Mouse (Mus musculus) kidney, embryonic 16.5 days (tissue): ENCODE results near the gene Tnfrsf1a. TPM values are rescaled to one million over a fixed set of nuclear protein-coding genes. Genes with fewer than 3 reads are reported as not detected.
A peak's percentile ranks its signal among the peaks of the same experiment; 100 is the strongest.

ENCODE experiments used
- ATAC-seq: fragments of 200-750 bp; cut with Nextera tagmentation; 2 replicates; pipeline ENCODE4 v1.8.0; 2017; ENCODE audit warnings: moderate TSS enrichment; ENCODE audit not compliant: low FRiP score, low TSS enrichment
- H3K27ac ChIP-seq: fragments of 300-500 bp; sonication (generic); 2 replicates; pipeline ENCODE4 v1.5.1; 2014; ENCODE audit warnings: low read length
- H3K27me3 ChIP-seq: fragments of 300-500 bp; sonication (generic); 2 replicates; pipeline ENCODE4 v1.6.1; 2014; ENCODE audit warnings: low read length, control low read depth, mixed read lengths; ENCODE audit not compliant: insufficient read depth
- H3K36me3 ChIP-seq: fragments of 300-500 bp; sonication (generic); 2 replicates; pipeline ENCODE4 v1.6.1; 2014; ENCODE audit warnings: low read length, control low read depth, mixed read lengths; ENCODE audit not compliant: insufficient read depth
- H3K4me1 ChIP-seq: fragments of 300-500 bp; sonication (generic); 2 replicates; pipeline ENCODE4 v1.6.1; 2014; ENCODE audit warnings: low read length, control low read depth, mixed read lengths; ENCODE audit not compliant: insufficient read depth
- H3K4me2 ChIP-seq: fragments of 300-500 bp; sonication (generic); replicated peaks from 2 replicates; pipeline ENCODE4 v1.6.1; 2014; ENCODE audit warnings: low read depth, low read length
- H3K4me3 ChIP-seq: fragments of 300-500 bp; sonication (generic); 2 replicates; pipeline ENCODE4 v1.5.1; 2014; ENCODE audit warnings: mild to moderate bottlenecking, low read length
- H3K9ac ChIP-seq: fragments of 300-500 bp; sonication (generic); replicated peaks from 2 replicates; pipeline ENCODE4 v1.6.1; 2014; ENCODE audit warnings: low read length
- H3K9me3 ChIP-seq: fragments of 300-500 bp; sonication (generic); 2 replicates; pipeline ENCODE4 v1.6.1; 2016; ENCODE audit warnings: low read length, control low read depth
- WGBS: fragments of 180-500 bp; shearing (Covaris S2); extraction: QIAGEN DNeasy Blood & Tissue Kit; methylation state at CpG from one replicate; pipeline ENCODE4 v1.1.7; 2014; 5-methylcytosine and 5-hydroxymethylcytosine counted together
- polyA plus RNA-seq: library from polyadenylated mRNA; unstranded; fragments of >200 nt; fragmentation: Nextera tagmentation; extraction: Ambion mirVana; gene quantifications from 2 replicates; pipeline ENCODE4 v1.2.1, GENCODE M21; 2015

Gene Tnfrsf1a
- polyA plus RNA-seq, 1 experiment from 2014 or later: 91.0 TPM

DNA sequence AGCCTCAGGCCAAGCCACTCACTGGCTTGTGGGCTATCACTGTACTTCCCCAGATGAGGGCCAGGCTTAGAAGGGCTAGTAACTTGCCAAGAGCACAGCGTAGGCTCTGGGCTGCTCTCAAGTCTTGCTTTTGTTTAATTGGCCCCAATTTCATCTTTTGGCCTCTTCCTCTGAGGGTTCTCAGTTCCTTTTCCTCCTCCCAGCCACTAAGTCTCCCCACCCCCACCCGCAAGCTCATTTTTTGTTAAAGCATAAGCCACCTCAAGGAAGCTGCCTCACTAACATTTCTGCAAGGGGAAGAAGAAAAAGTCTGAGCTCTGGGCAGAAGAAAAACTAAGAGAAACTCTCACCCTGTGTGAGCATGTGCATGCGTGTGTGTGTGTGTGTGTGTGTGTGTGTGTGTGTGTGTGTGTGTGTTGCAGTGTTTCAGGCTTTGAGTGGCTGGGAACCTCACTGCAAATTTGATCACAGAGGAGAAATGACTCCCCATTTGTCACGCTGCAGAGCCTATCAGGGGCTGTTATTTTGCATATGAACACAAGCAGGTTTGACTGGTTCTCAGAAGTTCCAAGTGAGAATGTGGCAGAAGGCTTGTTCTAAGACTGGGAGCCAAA lies 18.7 kb downstream of the Tnfrsf1a start:
- Histone ChIP-seq H3K36me3 (no peaks in the 10 kb centered on the region), H3K9me3 (no peaks in the 10 kb centered on the region), H3K27me3 (no peaks in the 10 kb centered on the region), H3K4me3 (no peak overlapping the region), H3K9ac (no peak overlapping the region), H3K4me1 (peaks cover 33% of the 10 kb centered on the region), H3K4me2 (no peak overlapping the region), H3K27ac (peak overlapping the region; percentile 64)
- 52% methylated on average over 4 of the region's 4 CpGs for WGBS
- no peak for ATAC-seq

DNA sequence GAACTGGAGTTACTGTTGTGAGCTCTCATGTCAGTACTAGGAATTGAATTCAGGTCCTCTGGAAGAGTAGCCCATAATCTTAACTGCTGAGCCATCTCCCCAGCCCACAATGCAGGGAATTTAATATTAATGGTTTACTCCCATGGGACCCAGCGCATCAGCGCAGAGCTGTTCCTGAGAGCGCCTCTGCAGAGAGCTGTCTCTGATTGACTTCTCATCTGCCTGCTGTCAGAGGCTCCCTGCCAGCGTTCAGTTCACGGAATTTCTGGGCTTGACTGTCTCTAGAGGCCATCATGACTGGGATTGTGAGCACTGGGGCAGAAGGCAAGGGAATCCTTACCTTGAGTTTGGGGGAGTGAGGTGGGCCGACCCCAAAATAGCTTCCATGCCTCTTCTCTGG lies 27.9 kb downstream of the Tnfrsf1a start:
- no peak overlapping the region for H3K4me2 ChIP-seq
- no peak overlapping the region for H3K27ac ChIP-seq
- 65% methylated on average over 6 of the region's 6 CpGs for WGBS
- ATAC-seq: no peak
- H3K9me3 ChIP-seq: no peaks in the 10 kb centered on the region
- H3K27me3 ChIP-seq: peaks cover 28% of the 10 kb centered on the region
- H3K4me1 ChIP-seq: peaks cover 40% of the 10 kb centered on the region
- peak overlapping the region; percentile 33; the same call in 1 of the 2 replicates for H3K9ac ChIP-seq
- no peak overlapping the region for H3K4me3 ChIP-seq
- H3K36me3 ChIP-seq: peaks cover 2% of the 10 kb centered on the region; the same call in 1 of the 2 replicates

DNA sequence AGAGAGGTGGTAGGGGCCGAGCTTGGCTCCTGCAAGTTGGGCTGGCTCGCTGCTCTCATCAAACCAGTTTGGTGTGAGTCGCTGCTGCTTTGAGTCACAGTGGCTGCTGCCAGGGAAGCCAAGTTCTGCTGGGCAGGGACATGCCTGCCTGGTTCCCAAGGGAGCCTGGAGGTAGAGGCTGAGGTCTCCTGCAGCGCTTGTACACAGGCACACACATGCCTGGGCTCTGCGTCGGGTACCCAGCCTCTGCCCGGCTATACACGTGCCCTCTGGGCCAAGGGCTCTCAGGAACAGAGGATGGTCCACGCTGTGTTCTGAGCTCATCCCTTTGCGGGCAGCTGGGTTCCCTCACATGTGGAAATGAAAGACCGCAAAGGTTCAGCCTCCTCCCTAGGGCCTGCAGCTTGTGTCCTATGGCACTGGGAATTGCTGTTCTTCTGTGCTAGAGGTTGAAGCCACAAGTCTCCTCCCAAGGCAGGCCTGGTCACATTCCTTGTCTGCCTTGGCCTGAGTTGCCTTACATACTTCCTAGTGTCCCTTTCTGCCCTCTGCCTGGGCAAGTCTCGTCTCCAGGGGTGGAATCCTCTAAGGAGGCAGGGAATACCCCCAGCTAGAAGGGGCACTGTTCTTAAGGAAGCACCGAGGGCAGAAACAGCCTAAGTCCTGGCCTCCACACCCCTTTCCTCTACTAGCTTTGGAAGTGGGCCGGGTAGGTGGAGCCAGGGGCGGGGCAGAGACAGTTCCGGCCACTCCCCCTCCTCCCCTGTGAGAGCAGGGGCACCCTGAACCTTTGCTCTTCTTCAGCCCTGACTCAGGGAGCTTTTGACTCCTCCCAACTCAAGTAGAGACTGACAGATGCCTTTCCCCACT lies 28.7 kb downstream of the Tnfrsf1a start:
- peak overlapping the region; percentile 58; the same call in 1 of the 2 replicates for H3K27ac ChIP-seq
- 37% methylated on average over 16 of the region's 16 CpGs for WGBS
- no peaks in the 10 kb centered on the region for H3K9me3 ChIP-seq
- H3K27me3 ChIP-seq: peaks cover 35% of the 10 kb centered on the region
- peak overlapping the region; percentile 37 for H3K4me2 ChIP-seq
- H3K4me1 ChIP-seq: peaks cover 40% of the 10 kb centered on the region
- peaks cover 2% of the 10 kb centered on the region; the same call in 1 of the 2 replicates for H3K36me3 ChIP-seq
- peak; percentile 73 for ATAC-seq
- H3K4me3 ChIP-seq: peak overlapping the region; percentile 10; the same call in 1 of the 2 replicates
- peak overlapping the region; percentile 33 for H3K9ac ChIP-seq

DNA sequence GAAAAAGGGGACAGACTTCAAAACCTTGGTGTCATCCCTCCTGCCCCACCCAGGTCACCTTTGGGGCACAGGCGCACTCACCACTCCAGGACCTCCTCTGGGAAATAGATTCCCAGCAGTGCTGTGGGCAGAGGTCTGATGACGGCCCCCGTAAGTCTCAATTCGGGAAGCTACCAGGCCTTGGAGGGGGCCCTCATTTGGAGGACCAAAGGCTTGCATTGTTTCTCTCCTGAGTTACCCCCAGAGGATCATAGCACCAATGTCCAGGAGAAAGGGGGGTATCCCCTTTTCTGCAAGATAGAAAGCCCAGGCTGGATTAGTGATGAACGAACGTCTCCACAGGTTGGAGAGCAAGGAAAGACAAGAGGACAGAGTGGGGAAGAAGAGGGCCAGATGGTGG lies 29.5 kb downstream of the Tnfrsf1a start:
- ATAC-seq: 0 out of 2 replicates have a peak, but pooled peaks have one; percentile 1
- Histone ChIP-seq H3K27me3 (peaks cover 35% of the 10 kb centered on the region), H3K9ac (0 out of 2 replicates have a peak overlapping the region, but pooled peaks have one; percentile 33), H3K36me3 (peaks cover 2% of the 10 kb centered on the region; the same call in 1 of the 2 replicates), H3K4me1 (peaks cover 40% of the 10 kb centered on the region), H3K27ac (no peak overlapping the region), H3K4me2 (peak overlapping the region; percentile 37), H3K4me3 (no peak overlapping the region), H3K9me3 (no peaks in the 10 kb centered on the region)
- 28% methylated on average over 6 of the region's 6 CpGs for WGBS

DNA sequence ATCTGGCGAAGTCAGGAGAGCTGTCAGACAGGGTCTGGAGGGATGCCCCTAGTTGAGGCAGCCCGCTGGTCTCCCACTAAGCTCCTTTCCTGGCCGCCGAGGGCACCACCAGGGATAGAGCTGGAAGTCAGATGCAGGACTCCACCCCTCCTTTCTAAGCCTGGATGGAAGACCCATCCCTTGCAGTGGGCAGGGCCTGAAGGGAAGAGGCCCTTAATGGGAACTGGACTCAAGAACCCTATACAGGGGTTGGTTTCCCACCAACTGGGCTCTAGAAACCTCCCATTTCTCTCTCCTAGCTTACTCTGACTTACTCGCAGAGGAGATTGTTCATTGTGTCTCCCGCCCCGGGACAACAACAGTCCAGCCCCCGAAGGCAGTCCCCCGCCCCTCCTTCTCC lies 30.6 kb downstream of the Tnfrsf1a start:
- Histone ChIP-seq H3K27me3 (peaks cover 35% of the 10 kb centered on the region), H3K4me3 (peak overlapping the region; percentile 59), H3K4me1 (peaks cover 40% of the 10 kb centered on the region), H3K4me2 (peak overlapping the region; percentile 93), H3K9me3 (no peaks in the 10 kb centered on the region), H3K36me3 (peaks cover 2% of the 10 kb centered on the region; the same call in 1 of the 2 replicates), H3K27ac (no peak overlapping the region), H3K9ac (peak overlapping the region; percentile 66)
- 4% methylated on average over 9 of the region's 9 CpGs for WGBS
- ATAC-seq: no peak

DNA sequence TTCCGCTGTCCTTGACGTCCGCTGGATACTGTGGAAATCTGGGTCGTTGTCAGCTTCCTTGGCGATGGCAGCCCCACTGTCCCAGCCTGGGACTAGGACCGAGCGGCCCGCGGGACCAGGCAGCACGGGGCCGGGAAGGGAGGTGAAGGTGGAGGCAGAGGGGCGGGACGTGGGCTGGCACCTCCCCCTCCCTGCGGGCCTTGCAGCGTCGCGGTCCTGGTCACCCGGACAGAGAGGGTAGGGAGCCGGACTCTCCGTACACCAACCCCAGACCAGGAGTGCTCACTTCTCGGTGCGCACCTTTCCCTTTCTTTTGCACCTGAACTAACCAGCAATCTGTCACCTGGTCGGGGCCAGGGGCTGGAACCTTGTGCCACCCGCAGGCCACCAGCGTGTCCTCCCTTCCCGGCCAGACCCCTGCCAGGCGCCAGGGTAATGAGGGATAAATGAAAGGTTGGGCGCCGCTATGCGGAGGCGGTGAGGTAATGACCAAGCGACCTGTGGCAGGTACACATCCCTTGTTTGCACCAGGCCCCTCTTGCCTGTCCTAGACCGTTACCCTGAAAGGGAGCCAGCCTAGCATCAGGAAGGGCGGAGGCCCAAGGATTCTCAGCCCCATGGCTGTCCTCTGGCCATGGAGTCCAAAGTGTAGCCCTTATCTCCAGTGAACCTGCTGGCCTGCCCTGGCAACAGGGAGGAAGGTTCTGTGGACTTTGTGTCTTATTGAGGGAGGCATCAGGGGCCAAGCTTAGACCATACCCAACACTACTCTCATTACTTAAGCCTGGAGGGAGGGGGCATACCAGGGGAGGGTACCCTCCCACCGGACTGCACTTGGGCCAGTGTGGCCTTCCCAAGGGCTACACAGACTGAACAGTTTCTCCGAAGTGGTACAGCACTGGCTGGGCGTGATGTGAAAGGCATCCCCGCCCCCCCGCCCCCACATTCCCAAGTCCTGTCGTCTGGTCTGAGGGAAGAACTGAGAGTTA lies 31.5 kb downstream of the Tnfrsf1a start, which contains the start of gene Plekhg6:
Gene Plekhg6, minus strand, starts transcription at position 422 of the 989 bp plus-strand sequence.
- ATAC-seq: peak; percentile 55
- H3K9me3 ChIP-seq: no peaks in the 10 kb centered on the region
- peaks cover 40% of the 10 kb centered on the region for H3K4me1 ChIP-seq
- 9% methylated on average over 36 of the region's 40 CpGs for WGBS
- peak within 1 kb of the TSS; percentile 93 for H3K4me2 ChIP-seq
- H3K4me3 ChIP-seq: peak within 1 kb of the TSS; percentile 59
- peak within 1 kb of the TSS; percentile 66 for H3K9ac ChIP-seq
- H3K27ac ChIP-seq: peak within 1 kb of the TSS; percentile 28; the same call in 1 of the 2 replicates
- peaks cover 2% of the 10 kb centered on the region; the same call in 1 of the 2 replicates for H3K36me3 ChIP-seq
- peaks cover 35% of the 10 kb centered on the region for H3K27me3 ChIP-seq

DNA sequence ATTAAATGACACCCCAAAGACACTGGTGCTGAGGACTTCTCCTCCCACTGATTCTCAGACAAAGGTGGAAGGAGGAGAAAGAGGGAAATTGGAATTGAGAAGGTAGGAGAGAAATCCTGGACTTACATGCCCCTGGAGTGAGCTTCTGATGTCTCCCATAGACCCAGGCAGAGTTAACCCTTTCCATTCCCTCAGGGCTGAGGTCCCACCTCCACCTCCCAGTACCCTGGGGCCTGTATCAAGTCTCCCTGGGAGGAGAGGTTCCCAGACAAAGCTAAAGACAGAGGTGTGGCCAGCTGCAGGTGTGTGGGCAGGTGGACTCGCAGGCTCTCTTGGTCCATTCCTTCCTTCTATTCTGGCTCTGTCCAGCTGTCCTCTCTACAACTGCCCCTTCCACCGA lies 32.9 kb downstream of the Tnfrsf1a start:
- ATAC-seq: no peak
- H3K27me3 ChIP-seq: peaks cover 35% of the 10 kb centered on the region
- WGBS: 38% methylated on average over 2 of the region's 2 CpGs
- H3K4me2 ChIP-seq: no peak overlapping the region
- no peak overlapping the region for H3K4me3 ChIP-seq
- H3K27ac ChIP-seq: no peak overlapping the region
- peaks cover 40% of the 10 kb centered on the region for H3K4me1 ChIP-seq
- H3K9me3 ChIP-seq: no peaks in the 10 kb centered on the region
- no peaks in the 10 kb centered on the region for H3K36me3 ChIP-seq
- H3K9ac ChIP-seq: no peak overlapping the region

DNA sequence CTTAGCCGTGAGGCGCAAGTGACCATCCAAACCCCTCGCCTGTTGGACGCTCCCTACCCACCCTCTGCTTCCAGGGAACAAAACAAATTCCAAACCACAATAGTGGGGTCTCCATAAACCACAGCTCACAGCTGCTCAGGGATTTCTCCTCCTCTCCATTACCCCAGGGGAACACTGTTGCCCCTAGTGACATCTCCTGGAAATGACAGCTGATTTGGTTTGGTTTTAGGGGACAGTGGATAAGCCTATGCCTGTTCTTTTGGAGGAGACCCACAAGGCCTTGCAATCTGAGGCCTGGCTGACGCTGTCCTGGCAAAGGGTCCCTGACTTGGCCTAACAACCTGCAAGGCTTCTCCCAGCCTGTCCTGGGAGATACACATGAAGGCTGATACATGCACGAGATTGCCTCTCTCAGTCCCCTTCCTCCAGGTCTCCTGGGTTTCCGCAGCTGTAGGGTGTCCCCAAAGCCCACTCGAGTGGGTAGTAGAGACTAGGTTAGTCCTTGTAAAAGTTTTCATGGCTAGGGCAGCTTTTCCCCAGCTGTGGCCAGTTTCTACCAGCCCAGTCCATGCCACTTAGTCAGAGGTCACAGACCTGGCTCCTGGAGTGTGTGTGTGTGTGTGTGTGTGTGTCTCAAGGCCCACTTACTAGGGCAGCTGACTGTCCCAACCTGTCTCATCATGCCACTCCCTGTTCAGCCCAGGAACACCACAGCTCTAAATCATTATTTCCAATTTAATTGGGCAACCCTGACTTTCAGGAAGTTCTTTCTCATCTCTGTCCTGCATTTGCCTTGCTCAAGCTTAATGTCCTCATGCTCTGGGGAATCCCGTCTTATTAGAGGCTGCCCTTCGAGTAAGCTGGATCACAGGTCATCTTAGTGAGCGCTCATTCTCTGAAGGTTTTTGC lies 36.2 kb downstream of the Tnfrsf1a start:
- Histone ChIP-seq H3K9me3 (no peaks in the 10 kb centered on the region), H3K27me3 (peaks cover 17% of the 10 kb centered on the region), H3K9ac (no peak overlapping the region), H3K4me3 (no peak overlapping the region), H3K36me3 (no peaks in the 10 kb centered on the region), H3K4me2 (no peak overlapping the region), H3K27ac (no peak overlapping the region), H3K4me1 (peaks cover 8% of the 10 kb centered on the region)
- no peak for ATAC-seq
- 67% methylated on average over 11 of the region's 11 CpGs for WGBS
